Mouse (Mus musculus) B cell, adult 2 months (primary cell): ENCODE measurements around the gene Olfr593.
"Not testable (repeated sequence)": the region's sequence is repeated elsewhere in the genome, so short reads cannot be mapped to it uniquely, and the experiment has no call there.

Experiments
- DNase-seq, 2 experiments: peaks; one replicate each; pipeline ENCODE4 v3.0.0; 2022

Olfr593 gene

DNA sequence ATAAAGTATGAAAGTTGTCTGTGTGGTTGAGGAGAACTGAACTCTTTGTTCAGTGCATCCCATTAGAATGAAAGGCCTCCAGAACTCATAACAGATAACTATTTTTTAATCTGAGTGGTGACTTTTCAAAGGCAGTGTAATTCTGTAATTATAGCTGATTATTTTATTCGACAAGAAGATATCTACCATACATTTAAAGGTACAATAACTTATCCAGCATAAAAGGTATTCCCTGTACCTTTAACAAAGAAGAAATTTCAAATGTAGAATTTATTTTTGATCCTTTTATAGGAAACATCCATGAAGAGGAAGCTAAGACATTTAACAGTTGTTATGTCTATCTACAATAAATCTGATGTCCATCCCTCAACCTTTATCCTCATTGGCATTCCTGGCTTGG, at the start of gene Olfr593:
Gene Olfr593 (plus strand): TSS at position 301 of the 400 bp plus-strand sequence.
- no peak for DNase-seq

DNA sequence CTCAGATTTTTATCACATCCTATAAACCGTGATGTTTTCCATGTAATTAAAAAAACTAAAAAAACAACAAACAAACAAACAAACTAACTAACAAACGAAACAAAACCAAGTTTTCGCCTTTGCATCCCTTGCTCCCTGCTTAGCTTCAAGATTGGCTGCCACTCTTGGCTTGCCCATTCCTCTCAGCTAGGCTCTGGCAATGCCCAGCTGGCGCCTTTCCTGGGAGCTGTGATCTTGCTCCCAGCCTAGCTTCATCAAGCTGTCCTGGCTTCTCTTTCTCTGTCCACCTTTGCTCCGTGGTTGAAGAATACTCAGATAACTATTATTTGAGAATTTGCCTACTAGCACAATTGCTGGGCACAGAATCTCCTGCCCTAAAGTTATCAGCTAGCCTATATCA, 42.0 kb upstream of the Olfr593 start:
- DNase-seq = no peak

DNA sequence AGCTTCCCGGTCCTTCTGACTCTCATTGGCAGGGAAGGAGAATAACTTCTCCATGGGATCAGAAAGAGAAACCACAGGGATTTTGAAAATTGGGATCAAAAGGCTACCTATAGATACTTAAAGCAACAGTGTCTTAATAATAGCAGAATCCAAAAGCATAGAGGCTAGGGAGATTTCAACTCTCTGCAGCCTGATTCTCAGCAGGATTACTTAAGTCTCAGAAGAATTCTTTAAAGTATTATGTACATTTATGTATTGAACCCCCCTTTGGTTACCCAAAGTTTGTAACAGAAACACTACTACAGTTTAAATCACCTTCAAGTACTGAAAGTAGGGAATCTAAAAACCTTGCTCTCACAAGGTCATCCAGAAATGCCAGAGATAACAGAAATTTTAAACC, 33.4 kb upstream of the Olfr593 start, which contains the start of gene Olfr591:
Gene Olfr591 (minus strand): TSS at position 101 of the 400 bp plus-strand sequence.
- no peak for DNase-seq

DNA sequence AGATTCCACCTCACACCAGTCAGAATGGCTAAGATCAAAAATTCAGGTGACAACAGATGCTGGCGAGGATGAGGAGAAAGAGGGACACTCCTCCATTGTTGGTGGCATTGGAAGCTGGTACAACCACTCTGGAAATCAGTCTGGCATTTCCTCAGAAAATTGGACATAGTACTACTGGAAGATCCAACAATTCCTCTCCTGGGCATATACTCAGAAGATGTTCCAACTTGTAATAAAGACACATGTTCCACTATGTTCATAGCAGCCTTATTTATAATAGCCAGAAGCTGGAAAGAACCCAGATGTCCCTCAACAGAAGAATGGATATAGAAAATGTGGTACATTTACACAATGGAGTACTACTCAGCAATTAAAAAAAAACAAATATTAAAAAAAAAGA, 27.2 kb upstream of the Olfr593 start, which contains the start of gene Olfr592:
Gene Olfr592 (plus strand): TSS at position 301 of the 400 bp plus-strand sequence.
- DNase-seq = not testable (repeated sequence)

DNA sequence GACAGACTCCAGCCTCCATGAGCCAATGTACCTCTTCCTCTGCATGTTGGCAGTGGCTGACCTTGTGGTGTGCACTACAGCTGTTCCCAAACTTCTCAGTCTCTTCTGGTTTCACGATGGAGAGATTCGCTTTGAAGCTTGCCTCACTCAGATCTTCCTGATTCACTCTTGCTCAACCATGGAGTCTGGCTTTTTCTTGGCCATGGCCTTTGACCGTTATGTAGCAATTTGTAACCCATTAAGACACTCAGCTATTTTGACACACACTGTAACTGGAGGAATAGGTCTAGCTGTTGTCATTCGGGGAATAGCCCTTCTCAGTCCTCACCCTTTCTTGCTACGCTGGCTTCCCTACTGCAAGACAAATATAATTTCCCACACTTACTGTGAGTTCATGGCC, 388 bp downstream of the Olfr593 start:
- not testable (repeated sequence) for DNase-seq

DNA sequence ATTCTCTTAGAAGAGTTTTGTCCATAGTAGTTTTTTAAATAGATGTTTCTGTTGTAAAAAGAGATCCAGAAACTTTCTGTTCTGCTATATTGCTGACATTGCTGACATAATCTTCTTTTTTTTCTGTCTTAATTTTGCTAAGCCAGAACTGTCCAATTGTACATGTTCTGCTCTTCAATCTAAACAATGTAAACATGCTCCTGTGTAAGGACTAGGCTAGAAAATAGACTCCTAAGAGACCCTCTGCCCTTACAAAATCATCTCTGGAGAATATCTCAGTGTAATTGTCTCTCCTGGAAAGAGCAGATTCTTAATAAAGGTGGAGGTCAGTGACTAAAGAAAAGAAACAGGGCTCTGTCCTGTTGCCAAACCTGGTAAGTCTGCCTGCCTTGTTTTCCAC, 5.0 kb downstream of the Olfr593 start, which contains the start of gene Olfr594:
Gene Olfr594 (plus strand): TSS at position 301 of the 400 bp plus-strand sequence.
- DNase-seq = no peak

DNA sequence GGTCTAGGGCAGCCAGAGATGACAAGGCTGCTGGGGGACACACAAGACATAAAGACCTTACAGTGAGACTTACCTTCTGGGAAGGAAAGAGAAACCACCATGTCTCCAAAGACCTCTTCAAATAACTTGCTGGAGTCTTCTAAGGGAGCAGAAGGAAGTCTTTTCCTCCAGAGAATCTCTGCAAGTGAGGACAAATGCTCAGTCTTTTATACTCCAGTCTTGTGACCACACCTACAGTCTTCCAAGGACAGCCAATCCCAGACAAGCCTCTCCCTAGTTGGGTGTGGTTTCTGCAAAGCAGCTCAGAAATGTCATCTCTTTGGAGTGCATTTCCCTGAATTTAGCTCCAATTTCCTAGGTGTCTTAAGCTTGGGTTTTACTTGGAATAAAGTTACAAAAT, 40.7 kb downstream of the Olfr593 start, which contains the start of gene Usp17ld:
Gene Usp17ld (minus strand): TSS at position 101 of the 400 bp plus-strand sequence.
- DNase-seq = not testable (repeated sequence)
